7 mouse cellular contexts compared by ENCODE assay signal in the genomic region with DNA sequence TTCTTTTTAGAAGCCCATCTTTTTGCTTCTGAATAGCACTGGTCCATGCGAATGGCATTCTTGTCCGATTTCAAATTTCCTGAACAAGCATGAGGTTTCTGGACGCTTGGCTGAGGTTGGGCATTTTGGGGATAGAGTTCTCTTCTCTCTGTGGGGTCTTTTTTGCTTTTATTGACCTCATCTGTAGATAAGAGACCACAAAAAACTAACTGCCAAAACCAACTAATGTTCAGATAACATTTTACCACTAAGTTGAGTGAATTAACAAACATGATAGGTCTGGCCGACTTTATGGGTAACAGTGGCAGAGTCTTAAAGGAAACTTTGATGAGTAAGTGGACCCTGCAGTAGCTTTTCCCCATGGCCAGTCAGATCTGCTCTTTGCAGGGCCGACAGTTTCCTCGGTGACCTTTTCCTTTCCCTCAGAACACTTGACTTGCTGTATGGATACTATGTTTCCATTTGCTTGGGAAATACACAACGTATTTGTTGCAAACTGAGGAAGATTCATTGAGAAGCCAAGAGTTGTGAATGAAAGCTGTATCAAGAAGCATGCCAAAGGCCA. TPM values are rescaled to one million over a fixed set of nuclear protein-coding genes. Genes with fewer than 3 reads are reported as not detected.
A peak's percentile ranks its signal among the peaks of the same experiment; 100 is the strongest.
DNase-seq lines count a peak whose midpoint lies in the region; ATAC-seq and TF ChIP-seq lines count a peak whose summit lies in the region.

No protein-coding gene starts in this region.

- ATAC-seq in lung, postnatal 0 days, result no peak
- no peak for ATAC-seq in embryonic facial prominence, embryonic 14.5 days (ENCODE audit: low read depth)
- ATAC-seq in stomach, embryonic 15.5 days (ENCODE audit: insufficient read depth, low FRiP score, low read depth), result no peak

- H3K9me3 ChIP-seq in lung, postnatal 0 days (ENCODE audit: low read length), result no peaks in the 10 kb centered on the region
- no peaks in the 10 kb centered on the region for H3K9me3 ChIP-seq in embryonic facial prominence, embryonic 14.5 days (ENCODE audit: control insufficient read depth, low read length)
- no peaks in the 10 kb centered on the region for H3K9me3 ChIP-seq in limb, embryonic 10.5 days (replicated peaks)
- H3K9me3 ChIP-seq in stomach, embryonic 15.5 days, result no peaks in the 10 kb centered on the region

- H3K9ac ChIP-seq in lung, postnatal 0 days (replicated peaks; ENCODE audit: low read depth), result peak overlapping the region; percentile 79
- H3K9ac ChIP-seq in embryonic facial prominence, embryonic 14.5 days (ENCODE audit: low read depth, low read length), result peak overlapping the region; percentile 97
- H3K9ac ChIP-seq in stomach, embryonic 15.5 days, result peak overlapping the region; percentile 86

- no peak for TF ChIP-seq EP300 in lung, postnatal 0 days (IDR thresholded peaks at IDR 0.05)

- no peaks in the 10 kb centered on the region for H3K27me3 ChIP-seq in lung, postnatal 0 days (replicated peaks; ENCODE audit: insufficient read depth, low read length)
- H3K27me3 ChIP-seq in embryonic facial prominence, embryonic 14.5 days (replicated peaks; ENCODE audit: control insufficient read depth, insufficient read depth, low read length), result no peaks in the 10 kb centered on the region
- no peaks in the 10 kb centered on the region for H3K27me3 ChIP-seq in limb, embryonic 10.5 days (ENCODE audit: low read depth, poor library complexity, severe bottlenecking)
- no peaks in the 10 kb centered on the region for H3K27me3 ChIP-seq in stomach, embryonic 15.5 days (replicated peaks)

- peak overlapping the region; percentile 96 for H3K4me3 ChIP-seq in lung, postnatal 0 days (ENCODE audit: low read depth, low read length)
- peak overlapping the region; percentile 86 for H3K4me3 ChIP-seq in embryonic facial prominence, embryonic 14.5 days (ENCODE audit: low read depth, low read length)
- H3K4me3 ChIP-seq in limb, embryonic 10.5 days, result peak overlapping the region; percentile 91
- H3K4me3 ChIP-seq in stomach, embryonic 15.5 days (replicated peaks), result peak overlapping the region; percentile 93

- peak overlapping the region; percentile 72 for H3K4me2 ChIP-seq in lung, postnatal 0 days (replicated peaks; ENCODE audit: low read depth, low read length)
- H3K4me2 ChIP-seq in embryonic facial prominence, embryonic 14.5 days (ENCODE audit: low read depth, low read length), result peak overlapping the region; percentile 89
- peak overlapping the region; percentile 52 for H3K4me2 ChIP-seq in stomach, embryonic 15.5 days

- peaks cover 12% of the 10 kb centered on the region for H3K4me1 ChIP-seq in lung, postnatal 0 days (ENCODE audit: insufficient read depth, low read depth, low read length)
- peaks cover 12% of the 10 kb centered on the region for H3K4me1 ChIP-seq in embryonic facial prominence, embryonic 14.5 days (ENCODE audit: control insufficient read depth, insufficient read depth, low read length)
- H3K4me1 ChIP-seq in limb, embryonic 10.5 days, result peaks cover 17% of the 10 kb centered on the region; the same call in 1 of the 2 replicates
- peaks cover 5% of the 10 kb centered on the region; the same call in 1 of the 2 replicates for H3K4me1 ChIP-seq in stomach, embryonic 15.5 days

- WGBS in lung, postnatal 0 days, result 9% methylated on average over 7 of the region's 7 CpGs
- WGBS in embryonic facial prominence, embryonic 14.5 days, result 16% methylated on average over 7 of the region's 7 CpGs
- 23% methylated on average over 7 of the region's 7 CpGs for WGBS in limb, embryonic 10.5 days
- 8% methylated on average over 7 of the region's 7 CpGs for WGBS in stomach, embryonic 15.5 days

- DNase-seq in lung, postnatal 0 days (ENCODE audit: low spot score), result peak; percentile 13
- no peak for DNase-seq in lung, postnatal 14 days
- no peak for DNase-seq in embryonic facial prominence, embryonic 14.5 days (ENCODE audit: low spot score)
- DNase-seq in limb, embryonic 10.5 days (ENCODE audit: low spot score), result no peak
- no peak for DNase-seq in right cerebral cortex, postnatal 4 days
- no peak for DNase-seq in adrenal gland, postnatal 4 days (ENCODE audit: low spot score in 2 of 2)

- no peaks in the 10 kb centered on the region for H3K36me3 ChIP-seq in lung, postnatal 0 days (ENCODE audit: insufficient read depth, low read length)
- no peaks in the 10 kb centered on the region for H3K36me3 ChIP-seq in embryonic facial prominence, embryonic 14.5 days (ENCODE audit: control insufficient read depth, insufficient read depth, low read length)
- H3K36me3 ChIP-seq in limb, embryonic 10.5 days, result no peaks in the 10 kb centered on the region; the same call in 1 of the 2 replicates
- H3K36me3 ChIP-seq in stomach, embryonic 15.5 days, result no peaks in the 10 kb centered on the region

- peak overlapping the region; percentile 97 for H3K27ac ChIP-seq in lung, postnatal 0 days (ENCODE audit: low read length)
- H3K27ac ChIP-seq in embryonic facial prominence, embryonic 14.5 days (replicated peaks; ENCODE audit: low read depth, low read length), result peak overlapping the region; percentile 95
- H3K27ac ChIP-seq in limb, embryonic 10.5 days, result peak overlapping the region; percentile 99
- peak overlapping the region; percentile 95 for H3K27ac ChIP-seq in stomach, embryonic 15.5 days

- no peak for TF ChIP-seq CTCF in lung, postnatal 0 days (IDR thresholded peaks at IDR 0.05)

RNA-seq across cellular contexts. Expression of a gene that starts 1.0 kb away (rescaled TPM):
- polyA plus RNA-seq in lung, postnatal 0 days (2015; fragmentation: Nextera tagmentation; extraction: Ambion mirVana), result 2.4 and 2.5 TPM in 2 replicates
- polyA plus RNA-seq in embryonic facial prominence, embryonic 14.5 days (2014; fragmentation: Nextera tagmentation; extraction: Ambion mirVana), result 4.7 and 5.5 TPM in 2 replicates
- 3.2 and 4.2 TPM in 2 replicates for polyA plus RNA-seq in limb, embryonic 10.5 days (2016; fragmentation: Nextera tagmentation; extraction: Ambion mirVana)
- polyA plus RNA-seq in stomach, embryonic 15.5 days (2015; fragmentation: Nextera tagmentation; extraction: Ambion mirVana), result 3.3 and 3.4 TPM in 2 replicates
- 10 to 100 TPM; 26.8 to 28.7 TPM for total RNA-seq in adrenal gland, postnatal 4 days (2021)

RNA-seq across cellular contexts. Expression of a gene that starts 34.4 kb away (rescaled TPM):
- polyA plus RNA-seq in lung, postnatal 0 days (2015; fragmentation: Nextera tagmentation; extraction: Ambion mirVana), result 30.0 and 34.7 TPM in 2 replicates
- polyA plus RNA-seq in embryonic facial prominence, embryonic 14.5 days (2014; fragmentation: Nextera tagmentation; extraction: Ambion mirVana), result 88.8 and 92.1 TPM in 2 replicates
- polyA plus RNA-seq in limb, embryonic 10.5 days (2016; fragmentation: Nextera tagmentation; extraction: Ambion mirVana), result 138 and 141 TPM in 2 replicates
- 110 and 112 TPM in 2 replicates for polyA plus RNA-seq in stomach, embryonic 15.5 days (2015; fragmentation: Nextera tagmentation; extraction: Ambion mirVana)
- 10 to 100 TPM; 90.3 to 93.8 TPM for total RNA-seq in adrenal gland, postnatal 4 days (2021)

RNA-seq across cellular contexts. Expression of a gene that starts 34.5 kb away (rescaled TPM):
- 77.7 and 87.3 TPM in 2 replicates for polyA plus RNA-seq in lung, postnatal 0 days (2015; fragmentation: Nextera tagmentation; extraction: Ambion mirVana)
- 75.2 and 76.2 TPM in 2 replicates for polyA plus RNA-seq in embryonic facial prominence, embryonic 14.5 days (2014; fragmentation: Nextera tagmentation; extraction: Ambion mirVana)
- polyA plus RNA-seq in limb, embryonic 10.5 days (2016; fragmentation: Nextera tagmentation; extraction: Ambion mirVana), result 32.6 and 34.4 TPM in 2 replicates
- polyA plus RNA-seq in stomach, embryonic 15.5 days (2015; fragmentation: Nextera tagmentation; extraction: Ambion mirVana), result 49.4 and 51.8 TPM in 2 replicates
- 100 to 1,000 TPM in 1 of 2 experiments, 10 to 100 TPM in 1; 91.2 to 121 TPM for total RNA-seq in adrenal gland, postnatal 4 days (2021)
